Comparison of ENCODE assay signal across 15 mouse cellular contexts in genomic region chr17:23683226-23683625, GRCm38 (mm10). TPM values are rescaled to one million over a fixed set of nuclear protein-coding genes. Genes with fewer than 3 reads are reported as not detected.
DNase-seq lines count a peak whose midpoint lies in the region; ATAC-seq and TF ChIP-seq lines count a peak whose summit lies in the region.
"Had no signal": no experiment of that assay in that cellular context is flagged by ENCODE, and none has a peak within 500 bp of the region (broad histone marks: within the 10 kb centered on the region; RNA-seq: fewer than 3 reads in every experiment).

No protein-coding gene starts in this region.

- no peaks in the 10 kb centered on the region for H3K36me3 ChIP-seq in kidney, embryonic 16.5 days (ENCODE audit: insufficient read depth, low read length)
- no peaks in the 10 kb centered on the region; the same call in 1 of the 2 replicates for H3K36me3 ChIP-seq in stomach, embryonic 14.5 days (ENCODE audit: control insufficient read depth, insufficient read depth, low read length)
- H3K36me3 ChIP-seq in stomach, postnatal 0 days (ENCODE audit: control insufficient read depth, insufficient read depth, low read length), result no peaks in the 10 kb centered on the region
- H3K36me3 ChIP-seq in forebrain, embryonic 14.5 days (ENCODE audit: control insufficient read depth, insufficient read depth, low read length), result no peaks in the 10 kb centered on the region
- H3K36me3 ChIP-seq: G1E; heart, embryonic 15.5 days had no signal

- TF ChIP-seq EP300 in stomach, postnatal 0 days (optimal IDR thresholded peaks at IDR 0.05), result no peak

- WGBS in kidney, embryonic 16.5 days, result 3% methylated on average over 15 of the region's 15 CpGs
- 21% methylated on average over 15 of the region's 15 CpGs for WGBS in stomach, embryonic 14.5 days
- 37% methylated on average over 15 of the region's 15 CpGs for WGBS in stomach, postnatal 0 days
- 35% methylated on average over 15 of the region's 15 CpGs for WGBS in forebrain, embryonic 14.5 days

- peak overlapping the region; percentile 56 for H3K4me2 ChIP-seq in kidney, embryonic 16.5 days (replicated peaks; ENCODE audit: low read depth, low read length)
- peak overlapping the region; percentile 20 for H3K4me2 ChIP-seq in stomach, embryonic 14.5 days (replicated peaks; ENCODE audit: low read depth, low read length)
- no peak overlapping the region for H3K4me2 ChIP-seq in stomach, postnatal 0 days (replicated peaks; ENCODE audit: low read depth)
- H3K4me2 ChIP-seq in forebrain, embryonic 14.5 days (ENCODE audit: low read length), result peak overlapping the region; percentile 20; the same call in 1 of the 2 replicates
- H3K4me2 ChIP-seq: heart, embryonic 15.5 days had no signal

- DNase-seq in kidney, postnatal 25 days, result no peak
- no peak for DNase-seq in stomach, postnatal 0 days (ENCODE audit: low spot score)
- no peak for DNase-seq in forebrain, embryonic 14.5 days (ENCODE audit: low spot score)
- no peak for DNase-seq in layer of hippocampus, postnatal 14 days (ENCODE audit: low spot score in 2 of 2)
- DNase-seq in right cerebral cortex, postnatal 10 days (ENCODE audit: low spot score in 2 of 2), result no peak
- no peak for DNase-seq in c-Kit-positive CD71-positive TER-119-positive erythroid progenitor cells, embryonic 14.5 days (ENCODE audit: low spot score)
- DNase-seq: liver; right cerebral cortex, postnatal 4 days had no signal

- H3K4me3 ChIP-seq in kidney, embryonic 16.5 days (ENCODE audit: low read length), result peak overlapping the region; percentile 49
- H3K4me3 ChIP-seq in stomach, embryonic 14.5 days (ENCODE audit: low read depth, low read length), result no peak overlapping the region
- H3K4me3 ChIP-seq in stomach, postnatal 0 days (ENCODE audit: low read depth, low read length), result no peak overlapping the region
- no peak overlapping the region for H3K4me3 ChIP-seq in forebrain, embryonic 14.5 days (ENCODE audit: low read depth, low read length)
- H3K4me3 ChIP-seq: heart, embryonic 15.5 days; layer of hippocampus, adult 2 months had no signal

- H3K9ac ChIP-seq in kidney, embryonic 16.5 days (replicated peaks; ENCODE audit: low read length), result peak overlapping the region; percentile 58
- H3K9ac ChIP-seq in stomach, embryonic 14.5 days (replicated peaks; ENCODE audit: low read depth, low read length), result no peak overlapping the region
- no peak overlapping the region for H3K9ac ChIP-seq in stomach, postnatal 0 days (ENCODE audit: low read length)
- H3K9ac ChIP-seq in forebrain, embryonic 14.5 days (ENCODE audit: low read length), result no peak overlapping the region
- H3K9ac ChIP-seq: heart, embryonic 15.5 days had no signal

- peak overlapping the region; percentile 86 for H3K27ac ChIP-seq in kidney, embryonic 16.5 days (ENCODE audit: low read length)
- H3K27ac ChIP-seq in stomach, embryonic 14.5 days (ENCODE audit: low read length), result no peak overlapping the region
- no peak overlapping the region for H3K27ac ChIP-seq in stomach, postnatal 0 days (replicated peaks)
- no peak overlapping the region for H3K27ac ChIP-seq in forebrain, embryonic 14.5 days (ENCODE audit: low read depth, low read length)
- H3K27ac ChIP-seq: heart, embryonic 15.5 days; layer of hippocampus, adult 2 months had no signal

- no peaks in the 10 kb centered on the region for H3K9me3 ChIP-seq in kidney, embryonic 16.5 days (ENCODE audit: low read length)
- H3K9me3 ChIP-seq in stomach, embryonic 14.5 days (ENCODE audit: control insufficient read depth, low read depth, low read length), result no peaks in the 10 kb centered on the region
- H3K9me3 ChIP-seq in stomach, postnatal 0 days (ENCODE audit: control insufficient read depth, low read length), result no peaks in the 10 kb centered on the region
- no peaks in the 10 kb centered on the region for H3K9me3 ChIP-seq in forebrain, embryonic 14.5 days (replicated peaks; ENCODE audit: control insufficient read depth, low read length)
- H3K9me3 ChIP-seq: G1E; heart, embryonic 15.5 days had no signal

- no peak for TF ChIP-seq CTCF in stomach, postnatal 0 days (IDR thresholded peaks at IDR 0.05; ENCODE audit: low read depth)

- peak; percentile 17 for ATAC-seq in kidney, embryonic 16.5 days (ENCODE audit: low FRiP score, low TSS enrichment)
- no peak for ATAC-seq in stomach, embryonic 14.5 days (ENCODE audit: insufficient number of reproducible peaks, insufficient read depth, low FRiP score, low read depth)
- no peak for ATAC-seq in stomach, postnatal 0 days (ENCODE audit: low FRiP score, low TSS enrichment)
- ATAC-seq in forebrain, embryonic 14.5 days, result peak; percentile 34; the same call in 1 of the 2 replicates

- H3K27me3 ChIP-seq in kidney, embryonic 16.5 days (ENCODE audit: insufficient read depth, low read length), result peaks cover 41% of the 10 kb centered on the region
- peaks cover 22% of the 10 kb centered on the region for H3K27me3 ChIP-seq in stomach, embryonic 14.5 days (ENCODE audit: control insufficient read depth, insufficient read depth, low read length)
- 0 out of 2 replicates have a peak, but pooled peaks cover 2% of the 10 kb centered on the region for H3K27me3 ChIP-seq in stomach, postnatal 0 days (ENCODE audit: control insufficient read depth, insufficient read depth, low read length)
- peaks cover 40% of the 10 kb centered on the region for H3K27me3 ChIP-seq in forebrain, embryonic 14.5 days (replicated peaks; ENCODE audit: control insufficient read depth, insufficient read depth, low read length)

- peaks cover 34% of the 10 kb centered on the region for H3K4me1 ChIP-seq in kidney, embryonic 16.5 days (ENCODE audit: insufficient read depth, low read length)
- peaks cover 10% of the 10 kb centered on the region for H3K4me1 ChIP-seq in stomach, embryonic 14.5 days (ENCODE audit: control insufficient read depth, insufficient read depth, low read length)
- H3K4me1 ChIP-seq in stomach, postnatal 0 days (replicated peaks; ENCODE audit: control insufficient read depth, insufficient read depth), result peaks cover 2% of the 10 kb centered on the region; the same call in 1 of the 2 replicates
- peaks cover 7% of the 10 kb centered on the region for H3K4me1 ChIP-seq in forebrain, embryonic 14.5 days (ENCODE audit: control insufficient read depth, insufficient read depth, low read length)

RNA-seq across cellular contexts. Expression of gene Cldn9, which starts 0.6 kb away (rescaled TPM):
- polyA plus RNA-seq in kidney, embryonic 16.5 days (2015; fragmentation: Nextera tagmentation; extraction: Ambion mirVana), result 60.0 and 63.5 TPM in 2 replicates
- 2.9 and 3.0 TPM in 2 replicates for polyA plus RNA-seq in stomach, embryonic 14.5 days (2014; fragmentation: Nextera tagmentation; extraction: Ambion mirVana)
- 0.79 and 0.92 TPM in 2 replicates for polyA plus RNA-seq in stomach, postnatal 0 days (2015; fragmentation: Nextera tagmentation; extraction: Ambion mirVana)
- polyA plus RNA-seq in forebrain, embryonic 14.5 days (2014; fragmentation: Nextera tagmentation; extraction: Ambion mirVana), result 1.6 and 2.3 TPM in 2 replicates
- total RNA-seq in layer of hippocampus, postnatal 14 days (2021), result 1 to 10 TPM in 1 of 2 experiments, under 1 TPM in 1; 0.69 to 1.1 TPM
- total RNA-seq: common myeloid progenitor, adult 5-6 weeks; G1E; megakaryocyte-erythroid progenitor cell, adult 5-6 weeks had no signal
- polyA plus RNA-seq: G1E had no signal

RNA-seq across cellular contexts. Expression of gene Cldn6, which starts 4.2 kb away (rescaled TPM):
- 242 and 253 TPM in 2 replicates for polyA plus RNA-seq in kidney, embryonic 16.5 days (2015; fragmentation: Nextera tagmentation; extraction: Ambion mirVana)
- 149 and 158 TPM in 2 replicates for polyA plus RNA-seq in stomach, embryonic 14.5 days (2014; fragmentation: Nextera tagmentation; extraction: Ambion mirVana)
- 3.0 and 3.2 TPM in 2 replicates for polyA plus RNA-seq in stomach, postnatal 0 days (2015; fragmentation: Nextera tagmentation; extraction: Ambion mirVana)
- 0.24 and 0.25 TPM in 2 replicates for polyA plus RNA-seq in forebrain, embryonic 14.5 days (2014; fragmentation: Nextera tagmentation; extraction: Ambion mirVana)
- not detected for total RNA-seq in layer of hippocampus, postnatal 14 days (2021)
- total RNA-seq: common myeloid progenitor, adult 5-6 weeks; G1E; layer of hippocampus, adult 2 months; megakaryocyte-erythroid progenitor cell, adult 5-6 weeks had no signal
- polyA plus RNA-seq: G1E had no signal

RNA-seq across cellular contexts. Expression of gene Tnfrsf12a, which starts 6.0 kb away (rescaled TPM):
- 28.9 and 31.2 TPM in 2 replicates for polyA plus RNA-seq in kidney, embryonic 16.5 days (2015; fragmentation: Nextera tagmentation; extraction: Ambion mirVana)
- 18.0 and 20.7 TPM in 2 replicates for polyA plus RNA-seq in stomach, embryonic 14.5 days (2014; fragmentation: Nextera tagmentation; extraction: Ambion mirVana)
- 33.5 and 33.7 TPM in 2 replicates for polyA plus RNA-seq in stomach, postnatal 0 days (2015; fragmentation: Nextera tagmentation; extraction: Ambion mirVana)
- 2.6 and 2.9 TPM in 2 replicates for polyA plus RNA-seq in forebrain, embryonic 14.5 days (2014; fragmentation: Nextera tagmentation; extraction: Ambion mirVana)
- total RNA-seq in layer of hippocampus, postnatal 14 days (2021), result 10 to 100 TPM in 1 of 2 experiments, 1 to 10 TPM in 1; 9.5 to 10.1 TPM

RNA-seq across cellular contexts. Expression of gene Thoc6, which starts 9.5 kb away (rescaled TPM):
- polyA plus RNA-seq in kidney, embryonic 16.5 days (2015; fragmentation: Nextera tagmentation; extraction: Ambion mirVana), result 59.8 and 65.5 TPM in 2 replicates
- polyA plus RNA-seq in stomach, embryonic 14.5 days (2014; fragmentation: Nextera tagmentation; extraction: Ambion mirVana), result 36.5 and 40.0 TPM in 2 replicates
- 17.7 and 18.1 TPM in 2 replicates for polyA plus RNA-seq in stomach, postnatal 0 days (2015; fragmentation: Nextera tagmentation; extraction: Ambion mirVana)
- polyA plus RNA-seq in forebrain, embryonic 14.5 days (2014; fragmentation: Nextera tagmentation; extraction: Ambion mirVana), result 43.8 and 45.9 TPM in 2 replicates
- 10 to 100 TPM in 1 of 2 experiments, 1 to 10 TPM in 1; 9.5 to 12.2 TPM for total RNA-seq in layer of hippocampus, postnatal 14 days (2021)

RNA-seq across cellular contexts. Expression of gene Hcfc1r1, which starts 9.8 kb away (rescaled TPM):
- polyA plus RNA-seq in kidney, embryonic 16.5 days (2015; fragmentation: Nextera tagmentation; extraction: Ambion mirVana), result 73.4 and 83.7 TPM in 2 replicates
- 110 TPM in 2 replicates for polyA plus RNA-seq in stomach, embryonic 14.5 days (2014; fragmentation: Nextera tagmentation; extraction: Ambion mirVana)
- 183 and 186 TPM in 2 replicates for polyA plus RNA-seq in stomach, postnatal 0 days (2015; fragmentation: Nextera tagmentation; extraction: Ambion mirVana)
- polyA plus RNA-seq in forebrain, embryonic 14.5 days (2014; fragmentation: Nextera tagmentation; extraction: Ambion mirVana), result 107 and 112 TPM in 2 replicates
- total RNA-seq in layer of hippocampus, postnatal 14 days (2021), result 100 to 1,000 TPM; 127 to 131 TPM

Comparison
In these comparisons a context has a peak if more than half of its experiments do, and no peak if none do; other contexts are left out.
1. RNA of gene Cldn6, which starts 4.2 kb away (polyA plus RNA-seq): 242 to 253 TPM in kidney, embryonic 16.5 days and 149 to 158 TPM in stomach, embryonic 14.5 days; 3.0 to 3.2 TPM in stomach, postnatal 0 days and 0.24 to 0.25 TPM in forebrain, embryonic 14.5 days; every median in the first group is over 10 times any median in the second.
2. ATAC-seq: peak in kidney, embryonic 16.5 days (single experiment) and forebrain, embryonic 14.5 days (single experiment); none in stomach, embryonic 14.5 days (single experiment) and stomach, postnatal 0 days (single experiment).
3. RNA of gene Cldn9, which starts 0.6 kb away (polyA plus RNA-seq): 60.0 to 63.5 TPM in kidney, embryonic 16.5 days; 2.9 to 3.0 TPM in stomach, embryonic 14.5 days, 1.6 to 2.3 TPM in forebrain, embryonic 14.5 days and 0.79 to 0.92 TPM in stomach, postnatal 0 days; every median in the first group is over 10 times any median in the second.